In the genomic region with DNA sequence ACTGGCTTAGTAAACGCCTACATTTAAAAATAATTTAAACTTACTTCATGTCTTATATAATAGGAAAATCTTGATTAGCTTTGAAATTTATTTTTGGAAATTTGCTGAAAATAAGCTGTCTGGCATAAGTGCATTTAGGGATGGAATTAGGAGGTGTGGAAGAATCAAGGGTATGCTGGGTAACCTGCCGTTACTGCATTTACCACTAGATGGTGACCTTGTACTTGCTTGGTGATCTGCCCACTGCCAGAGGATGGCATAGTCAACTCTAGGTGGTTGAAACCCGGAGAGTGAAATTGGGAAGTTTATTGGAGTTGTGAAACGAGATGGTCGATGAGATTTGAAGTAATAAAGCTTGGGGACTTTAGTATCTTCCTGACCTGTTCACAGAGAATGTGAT, we compare ENCODE assay signal across 8 mouse cellular contexts.
DNase-seq lines count a peak whose midpoint lies in the region; ATAC-seq lines count a peak whose summit lies in the region.

No protein-coding gene starts in this region.

- 41% methylated on average over 5 of the region's 5 CpGs for WGBS in midbrain, embryonic 16.5 days

- no peaks in the 10 kb centered on the region for H3K9me3 ChIP-seq in midbrain, embryonic 16.5 days (replicated peaks; ENCODE audit: control insufficient read depth, low read length, poor library complexity, severe bottlenecking)

- no peak overlapping the region for H3K4me2 ChIP-seq in midbrain, embryonic 16.5 days (ENCODE audit: low read length)

- no peak overlapping the region for H3K9ac ChIP-seq in midbrain, embryonic 16.5 days (ENCODE audit: low read depth, low read length)

- no peak overlapping the region for H3K27ac ChIP-seq in midbrain, embryonic 16.5 days (ENCODE audit: low read length)

- no peaks in the 10 kb centered on the region for H3K4me1 ChIP-seq in midbrain, embryonic 16.5 days (ENCODE audit: control insufficient read depth, insufficient read depth, low read length)

- H3K36me3 ChIP-seq in midbrain, embryonic 16.5 days (ENCODE audit: control insufficient read depth, insufficient read depth, low read length): no peaks in the 10 kb centered on the region

- no peak overlapping the region for H3K4me3 ChIP-seq in midbrain, embryonic 16.5 days (ENCODE audit: low read depth, low read length)

- DNase-seq in heart, postnatal 10 days: peak; percentile 35 to 59
- DNase-seq in heart, adult 11 months: no peak
- peak; percentile 13 for DNase-seq in MEL-GATA-1-ER (ENCODE audit: extremely low read depth, low read depth)
- peak; percentile 75 for DNase-seq in embryo, embryonic 10 days (ENCODE audit: low spot score)
- DNase-seq in left cerebral cortex, adult 18-20 months (ENCODE audit: low spot score in 2 of 2): peak; percentile 76 to 78
- no peak for DNase-seq in spleen, postnatal 4 days (ENCODE audit: low spot score in 2 of 2)

- H3K27me3 ChIP-seq in midbrain, embryonic 16.5 days (ENCODE audit: control insufficient read depth, insufficient read depth, low read depth, low read length): no peaks in the 10 kb centered on the region

- peak; percentile 95 for ATAC-seq in hematopoietic stem cell, adult 5-6 weeks (replicated peaks in 1 of 2; ENCODE audit: insufficient read depth in 1 of 2, low FRiP score in 2 of 2, low TSS enrichment in 1 of 2, low read depth in 1 of 2, poor library complexity in 2 of 2, severe bottlenecking in 2 of 2)
- ATAC-seq in midbrain, embryonic 16.5 days: peak; percentile 62; the same call in 1 of the 2 replicates

- intact Hi-C loops in heart, postnatal 10 days (cut with DNase I): loop anchor here (1.0 to 10.0 kb wide), 3 partner anchors 302 to 1631 kb away; no protein-coding TSS in a partner anchor

Comparison
In these comparisons a context has a peak if more than half of its experiments do, and no peak if none do; other contexts are left out.
1. DNase-seq: peak in heart, postnatal 10 days (2 of 2), MEL-GATA-1-ER (single experiment), embryo, embryonic 10 days (single experiment) and left cerebral cortex, adult 18-20 months (2 of 2); none in heart, adult 11 months (single experiment) and spleen, postnatal 4 days (0 of 2).